Mouse (Mus musculus) embryonic facial prominence, embryonic 11.5 days (tissue): ENCODE results near the gene Exosc10. TPM values are rescaled to one million over a fixed set of nuclear protein-coding genes. Genes with fewer than 3 reads are reported as not detected.

Source experiments
- ATAC-seq: fragments of 200-750 bp; cut with Nextera tagmentation; replicated peaks from 2 replicates; pipeline ENCODE4 v1.8.0; 2017; ENCODE audit warnings: low read depth; ENCODE audit not compliant: insufficient number of reproducible peaks, low FRiP score, low TSS enrichment
- DNase-seq: peaks from one replicate; pipeline ENCODE4 v3.0.0-alpha.2; 2015; ENCODE audit warnings: low spot score
- H3K27ac ChIP-seq: fragments of 300-500 bp; sonication (generic); replicated peaks from 2 replicates; pipeline ENCODE4 v1.5.1; 2014; ENCODE audit warnings: mild to moderate bottlenecking, low read depth, low read length, control low read depth
- H3K27me3 ChIP-seq: fragments of 300-500 bp; sonication (generic); 2 replicates; pipeline ENCODE4 v1.6.1; 2014; ENCODE audit warnings: mild to moderate bottlenecking, low read length, moderate library complexity, mixed read lengths; ENCODE audit not compliant: control insufficient read depth, insufficient read depth
- H3K36me3 ChIP-seq: fragments of 300-500 bp; sonication (generic); replicated peaks from 2 replicates; pipeline ENCODE4 v1.6.1; 2014; ENCODE audit warnings: low read depth, mild to moderate bottlenecking, low read length, moderate library complexity, mixed read lengths; ENCODE audit not compliant: control insufficient read depth, insufficient read depth
- H3K4me1 ChIP-seq: fragments of 300-500 bp; sonication (generic); 2 replicates; pipeline ENCODE4 v1.6.1; 2014; ENCODE audit warnings: low read length, mixed read lengths; ENCODE audit not compliant: control insufficient read depth, insufficient read depth
- H3K4me2 ChIP-seq: fragments of 300-500 bp; sonication (generic); 2 replicates; pipeline ENCODE4 v1.6.1; 2014; ENCODE audit warnings: low read depth, mild to moderate bottlenecking, control low read depth, low read length, moderate library complexity
- H3K4me3 ChIP-seq: fragments of 300-500 bp; sonication (generic); 2 replicates; pipeline ENCODE4 v1.5.1; 2014; ENCODE audit warnings: low read depth, low read length, control low read depth
- H3K9ac ChIP-seq: fragments of 300-500 bp; sonication (generic); replicated peaks from 2 replicates; pipeline ENCODE4 v1.6.1; 2014; ENCODE audit warnings: mild to moderate bottlenecking, control low read depth, low read length
- H3K9me3 ChIP-seq: fragments of 300-500 bp; sonication (generic); replicated peaks from 2 replicates; pipeline ENCODE4 v1.6.1; 2016; ENCODE audit warnings: mild to moderate bottlenecking, low read length, inconsistent platforms, mixed read lengths; ENCODE audit not compliant: control insufficient read depth
- WGBS: fragments of 180-500 bp; shearing (Covaris S2); extraction: QIAGEN DNeasy Blood & Tissue Kit; methylation state at CpG from one replicate; pipeline ENCODE4 v1.1.7; 2014; 5-methylcytosine and 5-hydroxymethylcytosine counted together
- polyA plus RNA-seq: library from polyadenylated mRNA; unstranded; fragments of >200 nt; fragmentation: Nextera tagmentation; extraction: Ambion mirVana; gene quantifications from 2 replicates; pipeline ENCODE4 v1.2.1, GENCODE M21; 2014

Gene Exosc10
- polyA plus RNA-seq, 1 experiment from 2014 or later, result 114 TPM

DNA sequence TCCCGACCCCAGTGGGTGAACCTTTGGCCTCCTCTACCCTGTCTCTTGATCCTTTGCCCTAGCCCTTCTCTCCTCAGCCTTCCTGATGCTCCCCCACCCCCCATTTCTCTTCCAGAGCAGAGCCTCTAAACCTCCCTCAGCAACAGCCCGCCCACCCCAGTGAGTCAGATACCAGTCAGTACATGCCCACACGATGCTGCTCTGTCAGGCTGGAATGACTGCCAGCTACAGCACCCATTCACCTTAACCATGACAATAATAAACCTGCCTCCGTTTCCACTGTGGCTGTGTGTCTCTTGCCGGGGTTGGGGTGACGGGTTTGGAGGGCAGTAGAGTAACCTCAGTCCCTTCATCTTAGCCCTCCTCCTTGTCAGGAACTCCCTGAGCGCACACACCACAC, 45.9 kb downstream of the Exosc10 start:
- Histone ChIP-seq H3K27ac (no peak overlapping the region), H3K9me3 (no peaks in the 10 kb centered on the region), H3K4me2 (no peak overlapping the region), H3K4me3 (no peak overlapping the region), H3K9ac (no peak overlapping the region), H3K36me3 (no peaks in the 10 kb centered on the region), H3K4me1 (no peaks in the 10 kb centered on the region), H3K27me3 (no peaks in the 10 kb centered on the region)
- ATAC-seq (no peak), DNase-seq (no peak)
- WGBS, result 71% methylated on average over 7 of the region's 7 CpGs

- H3K27me3 ChIP-seq, result no peaks in the 10 kb centered on the region
- H3K4me1 ChIP-seq, result no peaks in the 10 kb centered on the region
- DNase-seq (peak; percentile 80), ATAC-seq (no peak)
- H3K27ac ChIP-seq, result no peak overlapping the region
- no peak overlapping the region for H3K4me3 ChIP-seq
- H3K9me3 ChIP-seq, result no peaks in the 10 kb centered on the region
- no peak overlapping the region for H3K4me2 ChIP-seq
- H3K9ac ChIP-seq, result no peak overlapping the region
- 88% methylated on average over 3 of the region's 3 CpGs for WGBS
- H3K36me3 ChIP-seq, result no peaks in the 10 kb centered on the region
Observed at GRCm38 (mm10) chr4:148604541-148605165, 46.4 kb downstream of the Exosc10 start.

GRCm38 (mm10) chr4:148607758-148608157, 49.5 kb downstream of the Exosc10 start:
- Histone ChIP-seq H3K36me3 (peaks cover 2% of the 10 kb centered on the region; the same call in 1 of the 2 replicates), H3K4me3 (no peak overlapping the region), H3K27me3 (no peaks in the 10 kb centered on the region), H3K27ac (no peak overlapping the region), H3K9ac (no peak overlapping the region), H3K9me3 (no peaks in the 10 kb centered on the region), H3K4me1 (no peaks in the 10 kb centered on the region), H3K4me2 (no peak overlapping the region)
- ATAC-seq, result no peak
- 33% methylated on average over 5 of the region's 5 CpGs for WGBS
- peak; percentile 55 for DNase-seq

- H3K9ac ChIP-seq, result no peak overlapping the region
- no peak overlapping the region for H3K27ac ChIP-seq
- H3K36me3 ChIP-seq, result peaks cover 9% of the 10 kb centered on the region
- no peaks in the 10 kb centered on the region for H3K27me3 ChIP-seq
- no peaks in the 10 kb centered on the region for H3K4me1 ChIP-seq
- WGBS, result 92% methylated on average over 5 of the region's 5 CpGs
- ATAC-seq (no peak), DNase-seq (no peak)
- H3K4me2 ChIP-seq, result no peak overlapping the region
- H3K9me3 ChIP-seq, result no peaks in the 10 kb centered on the region
- no peak overlapping the region for H3K4me3 ChIP-seq
Observed at GRCm38 (mm10) chr4:148609805-148610204, 51.6 kb downstream of the Exosc10 start.

DNA sequence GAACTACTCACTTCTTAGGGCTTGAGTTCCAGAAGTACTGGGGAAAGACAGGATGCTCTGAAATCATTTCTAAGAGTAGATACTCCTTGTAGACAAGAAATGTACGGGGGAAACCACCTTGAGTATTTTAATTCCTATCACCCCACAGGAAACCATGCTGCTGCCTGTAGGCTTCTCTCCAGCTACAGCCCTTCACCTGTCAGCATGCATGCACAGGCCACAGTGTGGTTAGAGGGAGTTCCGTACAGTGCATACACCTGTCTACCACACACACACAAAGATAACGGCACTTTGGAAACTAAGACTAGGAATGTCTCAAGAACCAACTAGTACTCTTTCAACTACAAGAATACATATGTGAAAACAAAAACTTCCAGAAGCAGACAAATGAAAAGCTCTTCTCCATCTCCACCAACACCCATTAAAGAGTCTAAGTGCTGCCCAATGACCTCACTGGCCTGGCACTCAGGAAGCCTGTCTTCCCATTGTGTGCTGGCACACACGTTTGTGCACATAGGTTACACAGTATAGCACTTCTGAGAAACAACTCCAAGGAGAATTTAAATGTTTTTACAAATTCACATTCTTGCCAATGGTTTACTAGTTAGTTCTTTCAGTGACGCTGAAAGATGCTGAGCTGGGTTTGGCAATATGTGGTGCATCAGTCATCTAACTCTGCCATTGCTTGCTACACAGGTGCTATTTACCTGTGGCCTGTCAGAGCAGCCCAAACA, 52.6 kb downstream of the Exosc10 start:
- Histone ChIP-seq H3K36me3 (peaks cover 9% of the 10 kb centered on the region), H3K9ac (no peak overlapping the region), H3K4me3 (no peak overlapping the region), H3K27ac (no peak overlapping the region), H3K4me2 (no peak overlapping the region), H3K4me1 (no peaks in the 10 kb centered on the region), H3K9me3 (no peaks in the 10 kb centered on the region), H3K27me3 (no peaks in the 10 kb centered on the region)
- no peak for ATAC-seq
- 80% methylated on average over 5 of the region's 5 CpGs for WGBS
- no peak for DNase-seq

- no peaks in the 10 kb centered on the region for H3K27me3 ChIP-seq
- 80% methylated on average over 4 of the region's 4 CpGs for WGBS
- no peak for ATAC-seq
- H3K4me3 ChIP-seq, result no peak overlapping the region
- no peak overlapping the region for H3K27ac ChIP-seq
- no peaks in the 10 kb centered on the region for H3K4me1 ChIP-seq
- no peak for DNase-seq
- no peak overlapping the region for H3K9ac ChIP-seq
- H3K9me3 ChIP-seq, result no peaks in the 10 kb centered on the region
- peaks cover 9% of the 10 kb centered on the region for H3K36me3 ChIP-seq
- no peak overlapping the region for H3K4me2 ChIP-seq
Observed at GRCm38 (mm10) chr4:148612557-148612956, 54.3 kb downstream of the Exosc10 start.

DNA sequence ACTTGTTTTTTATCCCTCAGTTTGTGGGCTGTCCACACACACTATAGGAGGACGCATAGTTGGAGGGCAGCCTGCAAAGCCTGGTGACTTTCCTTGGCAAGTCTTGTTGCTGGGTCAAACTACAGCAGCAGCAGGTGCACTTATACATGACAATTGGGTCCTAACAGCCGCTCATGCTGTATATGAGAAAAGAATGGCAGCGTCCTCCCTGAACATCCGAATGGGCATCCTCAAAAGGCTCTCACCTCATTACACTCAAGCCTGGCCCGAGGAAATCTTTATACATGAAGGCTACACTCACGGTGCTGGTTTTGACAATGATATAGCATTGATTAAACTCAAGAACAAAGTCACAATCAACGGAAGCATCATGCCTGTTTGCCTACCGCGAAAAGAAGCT, 55.5 kb downstream of the Exosc10 start:
- Histone ChIP-seq H3K36me3 (peaks cover 13% of the 10 kb centered on the region), H3K4me2 (no peak overlapping the region), H3K4me3 (no peak overlapping the region), H3K9ac (no peak overlapping the region), H3K27me3 (no peaks in the 10 kb centered on the region), H3K4me1 (no peaks in the 10 kb centered on the region), H3K9me3 (no peaks in the 10 kb centered on the region), H3K27ac (no peak overlapping the region)
- no peak for DNase-seq
- no peak for ATAC-seq
- WGBS, result 86% methylated on average over 9 of the region's 9 CpGs

- no peaks in the 10 kb centered on the region for H3K27me3 ChIP-seq
- no peaks in the 10 kb centered on the region; the same call in 1 of the 2 replicates for H3K4me1 ChIP-seq
- DNase-seq (no peak), ATAC-seq (no peak)
- no peak overlapping the region for H3K27ac ChIP-seq
- no peak overlapping the region for H3K9ac ChIP-seq
- H3K36me3 ChIP-seq, result peaks cover 30% of the 10 kb centered on the region
- no peaks in the 10 kb centered on the region for H3K9me3 ChIP-seq
- 88% methylated on average over 1 of the region's 1 CpGs for WGBS
- H3K4me3 ChIP-seq, result no peak overlapping the region
- H3K4me2 ChIP-seq, result no peak overlapping the region
Observed at GRCm38 (mm10) chr4:148619805-148620204, 61.6 kb downstream of the Exosc10 start.
